22 mouse cellular contexts compared by ENCODE assay signal in genomic region chr14:22757493-22757892, GRCm38 (mm10).
DNase-seq lines count a peak whose midpoint lies in the region; ATAC-seq and TF ChIP-seq lines count a peak whose summit lies in the region.
"Had no signal": no experiment of that assay in that cellular context is flagged by ENCODE, and none has a peak within 500 bp of the region (broad histone marks: within the 10 kb centered on the region; RNA-seq: fewer than 3 reads in every experiment).

No protein-coding gene starts in this region.

- H3K36me3 ChIP-seq in midbrain, embryonic 11.5 days (ENCODE audit: control insufficient read depth, insufficient read depth, low read length), result no peaks in the 10 kb centered on the region
- no peaks in the 10 kb centered on the region for H3K36me3 ChIP-seq in midbrain, embryonic 10.5 days
- no peaks in the 10 kb centered on the region for H3K36me3 ChIP-seq in kidney, embryonic 14.5 days (ENCODE audit: control insufficient read depth, insufficient read depth, low read length)
- no peaks in the 10 kb centered on the region for H3K36me3 ChIP-seq in kidney, postnatal 0 days (ENCODE audit: insufficient read depth, low read length)
- H3K36me3 ChIP-seq in forebrain, embryonic 14.5 days (ENCODE audit: control insufficient read depth, insufficient read depth, low read length), result no peaks in the 10 kb centered on the region
- H3K36me3 ChIP-seq: forebrain, embryonic 15.5 days; heart, embryonic 10.5 days; heart, embryonic 13.5 days; hindbrain, embryonic 12.5 days; hindbrain, embryonic 15.5 days had no signal

- no peak overlapping the region for H3K9ac ChIP-seq in midbrain, embryonic 11.5 days (ENCODE audit: low read length)
- no peak overlapping the region for H3K9ac ChIP-seq in kidney, embryonic 14.5 days (ENCODE audit: low read depth, low read length)
- no peak overlapping the region for H3K9ac ChIP-seq in kidney, postnatal 0 days (ENCODE audit: low read depth, low read length)
- H3K9ac ChIP-seq in forebrain, embryonic 14.5 days (ENCODE audit: low read length), result no peak overlapping the region
- H3K9ac ChIP-seq: forebrain, embryonic 15.5 days; heart, embryonic 13.5 days; hindbrain, embryonic 12.5 days; hindbrain, embryonic 15.5 days had no signal

- 93% methylated on average over 3 of the region's 3 CpGs for WGBS in midbrain, embryonic 11.5 days
- WGBS in midbrain, embryonic 10.5 days, result 95% methylated on average over 3 of the region's 3 CpGs
- WGBS in kidney, embryonic 14.5 days, result 60% methylated on average over 3 of the region's 3 CpGs
- 63% methylated on average over 3 of the region's 3 CpGs for WGBS in kidney, postnatal 0 days
- WGBS in forebrain, embryonic 14.5 days, result 96% methylated on average over 3 of the region's 3 CpGs

- no peaks in the 10 kb centered on the region for H3K27me3 ChIP-seq in midbrain, embryonic 11.5 days (ENCODE audit: control insufficient read depth, insufficient read depth, low read length)
- H3K27me3 ChIP-seq in midbrain, embryonic 10.5 days (ENCODE audit: low read depth, poor library complexity, severe bottlenecking), result no peaks in the 10 kb centered on the region
- no peaks in the 10 kb centered on the region for H3K27me3 ChIP-seq in kidney, embryonic 14.5 days (ENCODE audit: control insufficient read depth, insufficient read depth, low read length)
- H3K27me3 ChIP-seq in kidney, postnatal 0 days (ENCODE audit: insufficient read depth, low read length), result no peaks in the 10 kb centered on the region
- no peaks in the 10 kb centered on the region for H3K27me3 ChIP-seq in forebrain, embryonic 14.5 days (replicated peaks; ENCODE audit: control insufficient read depth, insufficient read depth, low read length)
- H3K27me3 ChIP-seq: heart, embryonic 13.5 days; hindbrain, embryonic 12.5 days; hindbrain, embryonic 15.5 days had no signal

- H3K4me3 ChIP-seq in midbrain, embryonic 11.5 days (ENCODE audit: low read depth, low read length), result no peak overlapping the region
- H3K4me3 ChIP-seq in midbrain, embryonic 10.5 days, result no peak overlapping the region
- H3K4me3 ChIP-seq in kidney, embryonic 14.5 days (ENCODE audit: low read length), result no peak overlapping the region
- no peak overlapping the region for H3K4me3 ChIP-seq in kidney, postnatal 0 days (replicated peaks; ENCODE audit: low read depth, low read length)
- no peak overlapping the region for H3K4me3 ChIP-seq in forebrain, embryonic 14.5 days (ENCODE audit: low read depth, low read length)
- H3K4me3 ChIP-seq: forebrain, embryonic 15.5 days; heart, embryonic 10.5 days; heart, embryonic 13.5 days; hindbrain, embryonic 12.5 days; hindbrain, embryonic 15.5 days had no signal

- H3K4me2 ChIP-seq in midbrain, embryonic 11.5 days, result no peak overlapping the region
- no peak overlapping the region for H3K4me2 ChIP-seq in kidney, embryonic 14.5 days (replicated peaks; ENCODE audit: low read depth, low read length)
- H3K4me2 ChIP-seq in kidney, postnatal 0 days (ENCODE audit: low read length), result no peak overlapping the region
- H3K4me2 ChIP-seq in forebrain, embryonic 14.5 days (ENCODE audit: low read length), result no peak overlapping the region
- H3K4me2 ChIP-seq: forebrain, embryonic 15.5 days; heart, embryonic 13.5 days; hindbrain, embryonic 12.5 days; hindbrain, embryonic 15.5 days had no signal

- DNase-seq in midbrain, embryonic 11.5 days (ENCODE audit: low spot score, missing footprints), result peak; percentile 26
- no peak for DNase-seq in midbrain, embryonic 10.5 days (ENCODE audit: low spot score)
- peak; percentile 90 for DNase-seq in kidney, postnatal 0 days (ENCODE audit: low spot score)
- DNase-seq in kidney, postnatal 36 days, result peak; percentile 18 to 51
- no peak for DNase-seq in cerebellum, adult 9-11 months
- DNase-seq in layer of hippocampus, adult 9-11 months, result no peak
- DNase-seq in forebrain, embryonic 14.5 days (ENCODE audit: low spot score), result no peak
- DNase-seq: adrenal gland, adult 8-10 months; adrenal gland, postnatal 25 days; cerebellum, adult 11-12 months; cerebellum, adult 8-10 months; cerebellum, postnatal 14 days; gastrocnemius, postnatal 25 days; heart, adult 18-20 months; heart, postnatal 14 days had no signal

- no peak overlapping the region for H3K27ac ChIP-seq in midbrain, embryonic 11.5 days (ENCODE audit: low read depth, low read length)
- H3K27ac ChIP-seq in midbrain, embryonic 10.5 days (replicated peaks), result no peak overlapping the region
- H3K27ac ChIP-seq in kidney, embryonic 14.5 days (ENCODE audit: low read depth, low read length), result no peak overlapping the region; the same call in 1 of the 2 replicates
- H3K27ac ChIP-seq in kidney, postnatal 0 days, result 0 out of 2 replicates have a peak overlapping the region, but pooled peaks have one; percentile 43
- no peak overlapping the region for H3K27ac ChIP-seq in forebrain, embryonic 14.5 days (ENCODE audit: low read depth, low read length)
- H3K27ac ChIP-seq: forebrain, embryonic 15.5 days; heart, embryonic 10.5 days; heart, embryonic 13.5 days; hindbrain, embryonic 12.5 days; hindbrain, embryonic 15.5 days had no signal

- no peak for ATAC-seq in midbrain, embryonic 11.5 days (ENCODE audit: low FRiP score)
- ATAC-seq in kidney, embryonic 14.5 days (ENCODE audit: low FRiP score, low TSS enrichment), result peak; percentile 56; the same call in 1 of the 2 replicates
- ATAC-seq in kidney, postnatal 0 days (replicated peaks; ENCODE audit: low FRiP score, low read depth), result 0 out of 2 replicates have a peak, but pooled peaks have one; percentile 42
- no peak for ATAC-seq in forebrain, embryonic 14.5 days
- ATAC-seq: activated CD4-positive, CD25-positive, alpha-beta regulatory T cell, adult 4 months; forebrain, embryonic 15.5 days had no signal

- no peaks in the 10 kb centered on the region for H3K4me1 ChIP-seq in midbrain, embryonic 11.5 days (ENCODE audit: control insufficient read depth, insufficient read depth, low read length)
- peaks cover 5% of the 10 kb centered on the region; the same call in 1 of the 2 replicates for H3K4me1 ChIP-seq in midbrain, embryonic 10.5 days
- peaks cover 22% of the 10 kb centered on the region for H3K4me1 ChIP-seq in kidney, embryonic 14.5 days (ENCODE audit: control insufficient read depth, insufficient read depth, low read length)
- peaks cover 3% of the 10 kb centered on the region; the same call in 1 of the 2 replicates for H3K4me1 ChIP-seq in kidney, postnatal 0 days (replicated peaks; ENCODE audit: insufficient read depth, low read length)
- H3K4me1 ChIP-seq in forebrain, embryonic 14.5 days (ENCODE audit: control insufficient read depth, insufficient read depth, low read length), result no peaks in the 10 kb centered on the region
- H3K4me1 ChIP-seq: forebrain, embryonic 15.5 days; hindbrain, embryonic 12.5 days; hindbrain, embryonic 15.5 days had no signal

- no peaks in the 10 kb centered on the region for H3K9me3 ChIP-seq in midbrain, embryonic 11.5 days (ENCODE audit: control insufficient read depth, low read length)
- H3K9me3 ChIP-seq in midbrain, embryonic 10.5 days (replicated peaks), result no peaks in the 10 kb centered on the region
- H3K9me3 ChIP-seq in kidney, embryonic 14.5 days (ENCODE audit: control insufficient read depth, low read length), result no peaks in the 10 kb centered on the region
- H3K9me3 ChIP-seq in kidney, postnatal 0 days (replicated peaks; ENCODE audit: low read length), result no peaks in the 10 kb centered on the region
- no peaks in the 10 kb centered on the region for H3K9me3 ChIP-seq in forebrain, embryonic 14.5 days (replicated peaks; ENCODE audit: control insufficient read depth, low read length)
- H3K9me3 ChIP-seq: forebrain, embryonic 15.5 days; heart, embryonic 10.5 days; heart, embryonic 13.5 days; hindbrain, embryonic 12.5 days; hindbrain, embryonic 15.5 days had no signal

- TF ChIP-seq CTCF in kidney, postnatal 0 days (IDR thresholded peaks at IDR 0.05; ENCODE audit: low read depth), result no peak

Comparison
In these comparisons a context has a peak if more than half of its experiments do, and no peak if none do; other contexts are left out.
1. DNase-seq: peak in midbrain, embryonic 11.5 days (single experiment), kidney, postnatal 0 days (single experiment) and kidney, postnatal 36 days (2 of 2); none in midbrain, embryonic 10.5 days (single experiment), cerebellum, adult 9-11 months (single experiment), layer of hippocampus, adult 9-11 months (single experiment) and forebrain, embryonic 14.5 days (single experiment).
2. ATAC-seq: peak in kidney, embryonic 14.5 days (single experiment) and kidney, postnatal 0 days (single experiment); none in midbrain, embryonic 11.5 days (single experiment) and forebrain, embryonic 14.5 days (single experiment).